In genomic region chr14:20116149-20116605, GRCm38 (mm10) we compare ENCODE assay signal across 12 mouse cellular contexts. TPM values are rescaled to one million over a fixed set of nuclear protein-coding genes. Genes with fewer than 3 reads are reported as not detected.
DNase-seq lines count a peak whose midpoint lies in the region; ATAC-seq lines count a peak whose summit lies in the region.
"Had no signal": no experiment of that assay in that cellular context is flagged by ENCODE, and none has a peak within 500 bp of the region (broad histone marks: within the 10 kb centered on the region; RNA-seq: fewer than 3 reads in every experiment).

No protein-coding gene starts in this region.

- H3K36me3 ChIP-seq in heart, embryonic 15.5 days = no peaks in the 10 kb centered on the region
- H3K36me3 ChIP-seq: midbrain, embryonic 12.5 days had no signal

- H3K4me3 ChIP-seq in heart, embryonic 15.5 days = no peak overlapping the region
- H3K4me3 ChIP-seq: midbrain, embryonic 12.5 days had no signal

- H3K4me1 ChIP-seq in heart, embryonic 15.5 days (replicated peaks) = peaks cover 3% of the 10 kb centered on the region; the same call in 1 of the 2 replicates
- H3K4me1 ChIP-seq: midbrain, embryonic 12.5 days had no signal

- 0 out of 2 replicates have a peak, but pooled peaks have one; percentile 31 for ATAC-seq in heart, embryonic 15.5 days (replicated peaks; ENCODE audit: insufficient number of reproducible peaks, insufficient read depth, low FRiP score, low read depth)

- no peaks in the 10 kb centered on the region for H3K9me3 ChIP-seq in heart, embryonic 15.5 days (replicated peaks)
- H3K9me3 ChIP-seq: midbrain, embryonic 12.5 days had no signal

- no peak overlapping the region for H3K9ac ChIP-seq in heart, embryonic 15.5 days
- H3K9ac ChIP-seq: midbrain, embryonic 12.5 days had no signal

- WGBS in heart, embryonic 15.5 days = 43% methylated on average over 9 of the region's 9 CpGs

- peak; percentile 60 to 89 for DNase-seq in adrenal gland, adult (ENCODE audit: inconsistent age in 2 of 2, low spot score in 1 of 2)
- DNase-seq in adrenal gland, postnatal 25 days = no peak
- peak; percentile 75 for DNase-seq in ZHBTc4 (ENCODE audit: low read depth, low spot score)
- DNase-seq in kidney, postnatal 36 days = peak; percentile 73 to 77
- no peak for DNase-seq in cerebellum, postnatal 10 days
- no peak for DNase-seq in layer of hippocampus, postnatal 25 days (ENCODE audit: extremely low spot score in 1 of 2, low spot score in 1 of 2)
- no peak for DNase-seq in cerebellum, adult 9-10 months
- DNase-seq: cerebellum, adult 9-11 months; layer of hippocampus, postnatal 36 days; right cerebral cortex, adult 18-20 months had no signal

- H3K27me3 ChIP-seq in heart, embryonic 15.5 days = peaks cover 5% of the 10 kb centered on the region; the same call in 1 of the 2 replicates
- H3K27me3 ChIP-seq: midbrain, embryonic 12.5 days had no signal

- H3K4me2 ChIP-seq in heart, embryonic 15.5 days = no peak overlapping the region
- H3K4me2 ChIP-seq: midbrain, embryonic 12.5 days had no signal

- H3K27ac ChIP-seq in heart, embryonic 15.5 days = no peak overlapping the region
- H3K27ac ChIP-seq: midbrain, embryonic 12.5 days had no signal

RNA-seq across cellular contexts. Expression of gene Saysd1, which starts 22.2 kb away (rescaled TPM):
- total RNA-seq in adrenal gland, postnatal 25 days (2021) = 8.2 and 9.0 TPM in 2 replicates
- 7.7 and 9.3 TPM in 2 replicates for polyA plus RNA-seq in heart, embryonic 15.5 days (2015; fragmentation: Nextera tagmentation; extraction: Ambion mirVana)
- total RNA-seq in layer of hippocampus, postnatal 25 days (2021) = 1 to 10 TPM; 5.5 to 6.0 TPM

Comparison
In these comparisons a context has a peak if more than half of its experiments do, and no peak if none do; other contexts are left out.
1. DNase-seq: peak in adrenal gland, adult (2 of 2), ZHBTc4 (single experiment) and kidney, postnatal 36 days (2 of 2); none in adrenal gland, postnatal 25 days (single experiment), cerebellum, postnatal 10 days (0 of 2), layer of hippocampus, postnatal 25 days (0 of 2) and cerebellum, adult 9-10 months (single experiment).